Mouse (Mus musculus) lung, postnatal 0 days (tissue): ENCODE results near the gene Fam161b. TPM values are rescaled to one million over a fixed set of nuclear protein-coding genes. Genes with fewer than 3 reads are reported as not detected.
"Not testable (repeated sequence)": the region's sequence is repeated elsewhere in the genome, so short reads cannot be mapped to it uniquely, and the experiment has no call there.

Experiments
- ATAC-seq: fragments of 200-750 bp; cut with Nextera tagmentation; 2 replicates; pipeline ENCODE4 v1.8.0; 2017; ENCODE audit warnings: moderate library complexity
- DNase-seq: peaks from one replicate; pipeline ENCODE4 v3.0.0-alpha.2; 2016; ENCODE audit warnings: low spot score
- H3K27ac ChIP-seq: fragments of 300-500 bp; sonication (generic); 2 replicates; pipeline ENCODE4 v1.5.1; 2014; ENCODE audit warnings: antibody characterized with exemption, mild to moderate bottlenecking, low read length, mixed read lengths
- H3K27me3 ChIP-seq: fragments of 300-500 bp; sonication (generic); replicated peaks from 2 replicates; pipeline ENCODE4 v1.6.1; 2014; ENCODE audit warnings: low read length, mixed read lengths; ENCODE audit not compliant: insufficient read depth
- H3K36me3 ChIP-seq: fragments of 300-500 bp; sonication (generic); 2 replicates; pipeline ENCODE4 v1.6.1; 2014; ENCODE audit warnings: low read length, mixed read lengths; ENCODE audit not compliant: insufficient read depth
- H3K4me1 ChIP-seq: fragments of 300-500 bp; sonication (generic); 2 replicates; pipeline ENCODE4 v1.6.1; 2014; ENCODE audit warnings: antibody characterized with exemption, low read depth, low read length, mixed read lengths; ENCODE audit not compliant: insufficient read depth
- H3K4me2 ChIP-seq: fragments of 300-500 bp; sonication (generic); replicated peaks from 2 replicates; pipeline ENCODE4 v1.6.1; 2014; ENCODE audit warnings: low read depth, mild to moderate bottlenecking, low read length, moderate library complexity, mixed read lengths
- H3K4me3 ChIP-seq: fragments of 300-500 bp; sonication (generic); 2 replicates; pipeline ENCODE4 v1.5.1; 2014; ENCODE audit warnings: low read depth, low read length
- H3K9ac ChIP-seq: fragments of 300-500 bp; sonication (generic); replicated peaks from 2 replicates; pipeline ENCODE4 v1.6.1; 2014; ENCODE audit warnings: low read depth, mild to moderate bottlenecking
- H3K9me3 ChIP-seq: fragments of 300-500 bp; sonication (generic); 2 replicates; pipeline ENCODE4 v1.6.1; 2016; ENCODE audit warnings: low read length, mixed read lengths
- CTCF ChIP-seq: IDR thresholded peaks from 2 replicates; pipeline ENCODE4 v1.5.1; 2016; ENCODE audit warnings: antibody characterized with exemption, mild to moderate bottlenecking
- EP300 ChIP-seq: IDR thresholded peaks from 2 replicates; pipeline ENCODE4 v1.6.1; 2016; ENCODE audit warnings: antibody characterized with exemption, mild to moderate bottlenecking, control low read depth
- WGBS: fragments of 180-500 bp; shearing (Covaris S2); extraction: QIAGEN DNeasy Blood & Tissue Kit; methylation state at CpG from one replicate; pipeline ENCODE4 v1.1.7; 2014; 5-methylcytosine and 5-hydroxymethylcytosine counted together
- polyA plus RNA-seq: library from polyadenylated mRNA; unstranded; fragments of >200 nt; fragmentation: Nextera tagmentation; extraction: Ambion mirVana; gene quantifications from 2 replicates; pipeline ENCODE4 v1.2.1, GENCODE M21; 2015

Gene Fam161b
- polyA plus RNA-seq, 1 experiment from 2014 or later, result 2.4 TPM

DNA sequence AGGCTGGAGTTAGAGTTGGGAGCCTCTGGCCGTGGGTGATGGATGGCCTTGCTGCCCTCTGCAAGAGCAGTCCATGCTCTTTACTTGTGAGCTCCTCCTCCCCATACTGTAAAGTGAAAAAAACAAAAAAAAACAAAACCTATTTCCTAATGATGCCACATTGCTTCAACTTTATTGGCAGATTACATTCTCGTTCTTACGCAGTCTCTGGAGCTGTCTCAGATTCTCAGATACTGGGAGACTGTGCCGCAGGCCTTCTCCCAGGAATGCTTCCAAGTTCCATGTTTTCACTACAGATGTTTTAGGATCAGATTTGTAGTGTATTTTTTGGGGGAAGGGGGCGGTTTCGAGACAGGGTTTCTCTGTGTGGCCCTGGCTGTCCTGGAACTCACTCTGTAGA, 3.5 kb upstream of the Fam161b start:
- H3K4me3 ChIP-seq, result no peak overlapping the region
- 89% methylated on average over 6 of the region's 6 CpGs for WGBS
- no peaks in the 10 kb centered on the region for H3K27me3 ChIP-seq
- no peaks in the 10 kb centered on the region for H3K9me3 ChIP-seq
- no peak overlapping the region for H3K9ac ChIP-seq
- H3K36me3 ChIP-seq, result 0 out of 2 replicates have a peak, but pooled peaks cover 11% of the 10 kb centered on the region
- ATAC-seq, result no peak
- H3K4me1 ChIP-seq, result peaks cover 15% of the 10 kb centered on the region; the same call in 1 of the 2 replicates
- no peak for TF ChIP-seq EP300
- TF ChIP-seq CTCF, result no peak
- H3K27ac ChIP-seq, result no peak overlapping the region
- no peak for DNase-seq
- H3K4me2 ChIP-seq, result no peak overlapping the region

DNA sequence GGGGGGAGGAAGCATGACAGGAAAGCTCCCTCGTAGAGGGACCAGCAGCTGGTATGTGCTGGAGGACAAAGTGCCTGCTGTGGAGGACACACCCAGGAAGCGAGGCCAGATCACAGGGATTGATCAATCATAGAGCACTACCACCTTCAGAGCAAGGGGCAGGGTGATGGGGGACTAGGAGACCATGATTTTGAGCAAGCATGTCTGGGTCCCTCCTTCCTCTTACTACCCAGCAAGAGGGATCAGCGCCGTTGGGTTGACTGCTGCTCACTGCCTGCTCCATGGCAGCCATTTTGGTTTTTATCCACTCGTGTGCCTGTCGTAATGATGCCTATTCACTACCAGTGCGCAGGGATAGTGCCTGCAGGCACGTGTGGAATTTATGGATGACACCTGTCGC, 2.7 kb upstream of the Fam161b start:
- Histone ChIP-seq H3K27ac (no peak overlapping the region), H3K9ac (no peak overlapping the region), H3K27me3 (no peaks in the 10 kb centered on the region), H3K9me3 (no peaks in the 10 kb centered on the region), H3K4me2 (no peak overlapping the region), H3K4me1 (peaks cover 15% of the 10 kb centered on the region; the same call in 1 of the 2 replicates), H3K36me3 (0 out of 2 replicates have a peak, but pooled peaks cover 11% of the 10 kb centered on the region), H3K4me3 (no peak overlapping the region)
- DNase-seq (no peak), ATAC-seq (no peak)
- TF ChIP-seq CTCF (no peak), EP300 (no peak)
- 80% methylated on average over 9 of the region's 9 CpGs for WGBS

DNA sequence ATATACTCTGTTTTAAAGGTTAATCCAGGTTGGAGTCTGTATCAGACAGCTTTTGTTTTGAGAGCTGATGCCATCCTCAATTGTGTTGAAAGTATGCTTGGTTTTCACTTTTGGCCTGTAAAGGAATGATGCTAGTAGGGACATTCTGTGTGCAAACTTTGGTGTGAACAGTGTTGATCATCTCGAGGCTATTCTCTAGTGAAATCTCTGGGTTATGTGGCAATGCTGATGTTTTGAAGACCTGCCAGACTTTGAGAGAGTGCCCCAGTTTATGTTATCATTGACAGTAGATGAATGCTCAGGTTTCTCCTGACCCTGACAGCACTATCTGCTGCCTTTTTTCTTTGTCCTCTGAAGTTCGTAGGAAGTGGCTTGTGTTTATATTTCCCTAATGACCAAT, 1.2 kb upstream of the Fam161b start:
- Histone ChIP-seq H3K27me3 (no peaks in the 10 kb centered on the region), H3K27ac (no peak overlapping the region), H3K9me3 (no peaks in the 10 kb centered on the region), H3K4me1 (peaks cover 15% of the 10 kb centered on the region; the same call in 1 of the 2 replicates), H3K4me2 (peak overlapping the region; percentile 81; the same call in 1 of the 2 replicates), H3K9ac (no peak overlapping the region), H3K36me3 (0 out of 2 replicates have a peak, but pooled peaks cover 2% of the 10 kb centered on the region), H3K4me3 (no peak overlapping the region)
- ATAC-seq (no peak), DNase-seq (no peak)
- TF ChIP-seq EP300, result no peak
- TF ChIP-seq CTCF, result no peak
- WGBS, result 16% methylated on average over 2 of the region's 2 CpGs

DNA sequence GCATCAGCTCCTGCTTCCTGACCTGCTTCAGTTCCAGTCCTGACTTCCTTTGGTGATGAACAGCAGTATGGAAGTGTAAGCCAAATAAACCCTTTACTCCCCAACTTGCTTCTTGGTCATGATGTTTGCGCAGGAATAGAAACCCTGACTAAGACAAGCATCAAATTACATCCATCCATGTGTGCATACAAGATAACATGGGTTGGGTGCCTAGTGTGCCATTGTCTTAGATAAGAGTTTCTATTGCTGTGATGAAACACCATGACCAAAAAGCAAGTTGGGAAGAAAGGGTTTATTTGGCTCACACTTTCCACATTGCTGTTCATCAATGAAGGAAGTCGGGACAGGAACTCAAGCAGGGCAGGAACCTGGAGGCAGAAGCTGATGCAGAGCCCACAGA, 2.9 kb downstream of the Fam161b start:
- WGBS, result 70% methylated on average over 2 of the region's 2 CpGs
- not testable (repeated sequence) for H3K4me2 ChIP-seq, H3K27me3 ChIP-seq, H3K9ac ChIP-seq, ATAC-seq, H3K27ac ChIP-seq, H3K36me3 ChIP-seq, H3K9me3 ChIP-seq, DNase-seq, H3K4me3 ChIP-seq
- peaks cover 15% of the 10 kb centered on the region; the same call in 1 of the 2 replicates for H3K4me1 ChIP-seq

DNA sequence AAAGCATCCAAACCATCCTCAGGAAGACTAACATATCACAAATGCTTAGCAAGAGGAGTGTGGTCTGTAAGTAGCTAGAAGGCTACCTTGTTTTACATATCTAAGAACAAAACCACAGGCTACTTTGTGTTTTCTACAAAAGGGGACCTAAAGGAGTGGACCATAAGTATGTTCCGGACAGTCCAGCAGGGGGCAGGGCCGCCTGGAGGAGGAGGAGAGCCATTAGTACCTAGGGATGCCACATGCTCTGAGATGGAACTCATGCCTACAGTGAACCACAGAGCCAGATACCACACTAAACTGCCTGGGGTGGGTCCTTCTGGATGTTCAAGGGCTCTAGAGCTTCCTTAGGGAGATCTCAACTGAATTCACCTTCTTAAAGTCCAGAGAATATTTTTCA, 14.4 kb downstream of the Fam161b start:
- TF ChIP-seq CTCF (peak; percentile 72), EP300 (no peak)
- no peak overlapping the region for H3K9ac ChIP-seq
- H3K4me1 ChIP-seq, result no peaks in the 10 kb centered on the region
- no peak overlapping the region for H3K27ac ChIP-seq
- H3K4me2 ChIP-seq, result no peak overlapping the region
- WGBS, result 44% methylated on average over 2 of the region's 2 CpGs
- H3K4me3 ChIP-seq, result no peak overlapping the region
- ATAC-seq (peak; percentile 59), DNase-seq (peak; percentile 57)
- H3K9me3 ChIP-seq, result no peaks in the 10 kb centered on the region
- H3K27me3 ChIP-seq, result no peaks in the 10 kb centered on the region
- H3K36me3 ChIP-seq, result peaks cover 13% of the 10 kb centered on the region

DNA sequence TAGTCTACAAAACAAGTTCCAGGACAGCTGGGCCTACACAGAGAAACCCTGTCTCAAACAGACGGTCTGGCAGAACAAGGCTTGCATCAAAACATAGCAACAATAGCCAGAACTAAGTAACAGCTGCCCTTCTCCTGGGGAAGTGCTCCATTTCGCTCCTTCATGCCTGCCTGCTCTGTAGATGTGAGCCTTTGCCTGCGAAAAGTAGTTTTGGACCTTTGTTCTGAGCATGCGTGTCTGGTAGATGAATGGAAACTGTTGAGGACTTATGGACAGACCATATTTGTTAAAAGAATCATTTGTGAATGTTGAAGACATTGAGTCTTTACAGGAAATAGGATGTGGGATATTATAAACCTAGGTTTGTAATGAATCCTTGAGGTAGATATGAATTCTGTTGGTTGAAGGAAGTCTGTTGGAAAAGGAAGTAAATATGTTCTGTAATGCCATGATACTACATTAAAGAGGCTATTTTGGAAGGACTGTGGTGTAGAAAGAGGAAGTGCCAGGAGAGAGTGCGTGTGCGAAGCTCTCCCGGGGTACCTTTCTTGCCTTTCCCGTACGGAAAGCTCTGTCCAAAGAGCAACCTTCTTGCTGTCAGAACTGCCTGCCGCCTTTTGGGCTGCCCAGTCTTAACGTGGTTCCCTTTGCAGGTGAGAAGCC, 24.5 kb downstream of the Fam161b start:
- Histone ChIP-seq H3K4me3 (no peak overlapping the region), H3K9ac (no peak overlapping the region), H3K4me2 (no peak overlapping the region), H3K36me3 (peaks cover 33% of the 10 kb centered on the region), H3K27me3 (no peaks in the 10 kb centered on the region), H3K4me1 (no peaks in the 10 kb centered on the region), H3K9me3 (no peaks in the 10 kb centered on the region), H3K27ac (no peak overlapping the region)
- ATAC-seq, result no peak
- WGBS, result 79% methylated on average over 11 of the region's 11 CpGs
- no peak for TF ChIP-seq CTCF
- no peak for TF ChIP-seq EP300
- no peak for DNase-seq
